Mouse (Mus musculus) CH12.LX (cell line): ENCODE results near the gene Gid4. TPM values are rescaled to one million over a fixed set of nuclear protein-coding genes. Genes with fewer than 3 reads are reported as not detected.

Experiments
- polyA plus RNA-seq: library from polyadenylated mRNA; unstranded; fragments of >175 nt; gene quantifications from 2 replicates; pipeline ENCODE4 v1.2.1, GENCODE M21; 2012; ENCODE audit warnings: low read depth; ENCODE audit not compliant: insufficient read length
- total RNA-seq, 2 experiments: library from RNA; depleted of rRNA; stranded (reverse); fragments of 300-350 nt in 1 of 2; fragments of >200 nt in 1 of 2; gene quantifications; 2 replicates each; pipeline ENCODE4 v1.2.3; 2012 to 2014

Gene Gid4
- total and polyA plus RNA-seq, 3 experiments = 17.0 to 23.4 (median 17.3) TPM

Other genes with a start within 250 kb of the Gid4 start
- 126 and 129 TPM in 2 replicates for gene Srebf1, start 194.6 kb upstream of the Gid4 start, total RNA-seq (2012; rRNA removed)
- 68.7 and 69.8 TPM in 2 replicates for gene Srebf1, start 194.6 kb upstream of the Gid4 start, total RNA-seq (2014; rRNA removed)
- 120 and 142 TPM in 2 replicates for gene Srebf1, start 194.6 kb upstream of the Gid4 start, polyA plus RNA-seq
- 7.5 and 10.4 TPM in 2 replicates for gene Tom1l2, start 64.2 kb upstream of the Gid4 start, total RNA-seq (2012; rRNA removed)
- 3.5 and 4.8 TPM in 2 replicates for gene Tom1l2, start 64.2 kb upstream of the Gid4 start, total RNA-seq (2014; rRNA removed)
- gene Tom1l2, start 64.2 kb upstream of the Gid4 start, polyA plus RNA-seq = 8.7 and 10.4 TPM in 2 replicates
- gene Drc3, start 63.8 kb upstream of the Gid4 start, total RNA-seq (2012; rRNA removed) = 2.2 and 3.9 TPM in 2 replicates
- 1.7 and 1.9 TPM in 2 replicates for gene Drc3, start 63.8 kb upstream of the Gid4 start, total RNA-seq (2014; rRNA removed)
- gene Drc3, start 63.8 kb upstream of the Gid4 start, polyA plus RNA-seq = 0.93 and 1.4 TPM in 2 replicates
- 47.8 and 62.4 TPM in 2 replicates for gene Atpaf2, start 1.3 kb downstream of the Gid4 start, total RNA-seq (2012; rRNA removed)
- gene Atpaf2, start 1.3 kb downstream of the Gid4 start, total RNA-seq (2014; rRNA removed) = 72.6 and 79.2 TPM in 2 replicates
- 56.9 and 78.6 TPM in 2 replicates for gene Atpaf2, start 1.3 kb downstream of the Gid4 start, polyA plus RNA-seq
- gene Drg2, start 37.4 kb downstream of the Gid4 start, total RNA-seq (2012; rRNA removed) = 135 and 152 TPM in 2 replicates
- gene Drg2, start 37.4 kb downstream of the Gid4 start, total RNA-seq (2014; rRNA removed) = 105 and 115 TPM in 2 replicates
- 151 and 155 TPM in 2 replicates for gene Drg2, start 37.4 kb downstream of the Gid4 start, polyA plus RNA-seq
- 0.04 and 0.08 TPM in 2 replicates for gene Myo15, start 52.2 kb downstream of the Gid4 start, total RNA-seq (2012; rRNA removed)
- 0.01 TPM in 1 of 2 replicates, not detected in the other for gene Myo15, start 52.2 kb downstream of the Gid4 start, total RNA-seq (2014; rRNA removed)
- 0.10 and 0.13 TPM in 2 replicates for gene Myo15, start 52.2 kb downstream of the Gid4 start, polyA plus RNA-seq
- 40.5 and 55.0 TPM in 2 replicates for gene Alkbh5, start 119.2 kb downstream of the Gid4 start, total RNA-seq (2012; rRNA removed)
- 37.2 and 42.7 TPM in 2 replicates for gene Alkbh5, start 119.2 kb downstream of the Gid4 start, total RNA-seq (2014; rRNA removed)
- 33.8 and 39.6 TPM in 2 replicates for gene Alkbh5, start 119.2 kb downstream of the Gid4 start, polyA plus RNA-seq